Mouse (Mus musculus) liver, embryonic 11.5 days (tissue): ENCODE data around the gene Atp7a. TPM values are rescaled to one million over a fixed set of nuclear protein-coding genes. Genes with fewer than 3 reads are reported as not detected.

ENCODE experiments used
- ATAC-seq: fragments of 200-750 bp; cut with Nextera tagmentation; replicated peaks from 2 replicates; pipeline ENCODE4 v1.8.0; 2017; ENCODE audit warnings: moderate number of reproducible peaks, mild to moderate bottlenecking, moderate TSS enrichment, moderate library complexity; ENCODE audit not compliant: low FRiP score
- DNase-seq: peaks from one replicate; pipeline ENCODE4 v3.0.0-alpha.2; 2017; ENCODE audit warnings: low spot score
- H3K27ac ChIP-seq: fragments of 300-500 bp; sonication (generic); 2 replicates; pipeline ENCODE4 v1.5.1; 2014; ENCODE audit warnings: mild to moderate bottlenecking, low read depth, low read length, control low read depth
- H3K27me3 ChIP-seq: fragments of 300-500 bp; sonication (generic); replicated peaks from 2 replicates; pipeline ENCODE4 v1.6.1; 2014; ENCODE audit warnings: low read length, mixed read lengths; ENCODE audit not compliant: control insufficient read depth, insufficient read depth
- H3K36me3 ChIP-seq: fragments of 300-500 bp; sonication (generic); 2 replicates; pipeline ENCODE4 v1.6.1; 2014; ENCODE audit warnings: mild to moderate bottlenecking, low read length, moderate library complexity, mixed read lengths; ENCODE audit not compliant: control insufficient read depth, insufficient read depth
- H3K4me1 ChIP-seq: fragments of 300-500 bp; sonication (generic); replicated peaks from 2 replicates; pipeline ENCODE4 v1.6.1; 2014; ENCODE audit warnings: low read length, mixed read lengths; ENCODE audit not compliant: control insufficient read depth, insufficient read depth
- H3K4me2 ChIP-seq: fragments of 300-500 bp; sonication (generic); 2 replicates; pipeline ENCODE4 v1.6.1; 2014; ENCODE audit warnings: mild to moderate bottlenecking, control low read depth, moderate library complexity
- H3K4me3 ChIP-seq: fragments of 300-500 bp; sonication (generic); 2 replicates; pipeline ENCODE4 v1.5.1; 2014; ENCODE audit warnings: low read depth, low read length, control low read depth
- H3K9ac ChIP-seq: fragments of 300-500 bp; sonication (generic); 2 replicates; pipeline ENCODE4 v1.6.1; 2014; ENCODE audit warnings: low read depth, low read length, control low read depth
- H3K9me3 ChIP-seq: fragments of 300-500 bp; sonication (generic); 2 replicates; pipeline ENCODE4 v1.6.1; 2016; ENCODE audit warnings: low read length, inconsistent platforms, mixed read lengths; ENCODE audit not compliant: control insufficient read depth
- WGBS: fragments of 180-500 bp; shearing (Covaris S2); extraction: QIAGEN DNeasy Blood & Tissue Kit; methylation state at CpG from one replicate; pipeline ENCODE4 v1.1.7; 2014; 5-methylcytosine and 5-hydroxymethylcytosine counted together
- polyA plus RNA-seq: library from polyadenylated mRNA; unstranded; fragments of >200 nt; fragmentation: Nextera tagmentation; extraction: Ambion mirVana; gene quantifications from 2 replicates; pipeline ENCODE4 v1.2.1, GENCODE M21; 2014

Gene Atp7a
- polyA plus RNA-seq, 1 experiment from 2014 or later: 16.2 TPM

GRCm38 (mm10) chrX:106092939-106093338 lies 65.9 kb downstream of the Atp7a start:
- Histone ChIP-seq H3K9ac (no peak overlapping the region), H3K36me3 (no peaks in the 10 kb centered on the region), H3K4me2 (no peak overlapping the region), H3K4me1 (no peaks in the 10 kb centered on the region), H3K27ac (no peak overlapping the region), H3K9me3 (no peaks in the 10 kb centered on the region), H3K4me3 (no peak overlapping the region), H3K27me3 (no peaks in the 10 kb centered on the region)
- no peak for DNase-seq
- no peak for ATAC-seq
- whole genome bisulfite sequencing: 61% methylated on average over 5 of the region's 5 CpGs

- Histone ChIP-seq H3K4me3 (no peak overlapping the region), H3K4me2 (no peak overlapping the region), H3K36me3 (no peaks in the 10 kb centered on the region; the same call in 1 of the 2 replicates), H3K9ac (no peak overlapping the region), H3K4me1 (no peaks in the 10 kb centered on the region), H3K27me3 (0 out of 2 replicates have a peak, but pooled peaks cover 2% of the 10 kb centered on the region), H3K9me3 (no peaks in the 10 kb centered on the region), H3K27ac (no peak overlapping the region)
- WGBS: 57% methylated on average over 2 of the region's 2 CpGs
- no peak for ATAC-seq
- DNase-seq: no peak
Observed at GRCm38 (mm10) chrX:106105464-106105863, 78.4 kb downstream of the Atp7a start.

GRCm38 (mm10) chrX:106113881-106114280 lies 86.8 kb downstream of the Atp7a start:
- Histone ChIP-seq H3K9ac (no peak overlapping the region), H3K4me3 (no peak overlapping the region), H3K27ac (no peak overlapping the region), H3K36me3 (no peaks in the 10 kb centered on the region), H3K4me1 (no peaks in the 10 kb centered on the region), H3K9me3 (no peaks in the 10 kb centered on the region), H3K27me3 (no peaks in the 10 kb centered on the region), H3K4me2 (no peak overlapping the region)
- ATAC-seq: no peak
- DNase-seq: no peak
- 65% methylated on average over 4 of the region's 4 CpGs for WGBS

- no peak overlapping the region for H3K4me3 ChIP-seq
- ATAC-seq: no peak
- no peak for DNase-seq
- H3K27ac ChIP-seq: no peak overlapping the region
- H3K36me3 ChIP-seq: no peaks in the 10 kb centered on the region
- H3K9ac ChIP-seq: no peak overlapping the region
- no peaks in the 10 kb centered on the region for H3K27me3 ChIP-seq
- no peaks in the 10 kb centered on the region for H3K4me1 ChIP-seq
- WGBS: 85% methylated on average over 1 of the region's 1 CpGs
- H3K9me3 ChIP-seq: no peaks in the 10 kb centered on the region
- no peak overlapping the region for H3K4me2 ChIP-seq
Observed at GRCm38 (mm10) chrX:106114674-106115073, 87.6 kb downstream of the Atp7a start.

GRCm38 (mm10) chrX:106122823-106123222 lies 95.7 kb downstream of the Atp7a start:
- 0 out of 2 replicates have a peak, but pooled peaks cover 3% of the 10 kb centered on the region for H3K36me3 ChIP-seq
- H3K9ac ChIP-seq: no peak overlapping the region
- no peak for DNase-seq
- 80% methylated on average over 2 of the region's 2 CpGs for WGBS
- no peak for ATAC-seq
- no peak overlapping the region for H3K27ac ChIP-seq
- no peaks in the 10 kb centered on the region for H3K4me1 ChIP-seq
- H3K4me3 ChIP-seq: no peak overlapping the region
- H3K9me3 ChIP-seq: no peaks in the 10 kb centered on the region
- H3K27me3 ChIP-seq: no peaks in the 10 kb centered on the region
- H3K4me2 ChIP-seq: no peak overlapping the region

GRCm38 (mm10) chrX:106128283-106128682 lies 101.2 kb downstream of the Atp7a start:
- ATAC-seq: no peak

GRCm38 (mm10) chrX:106129877-106130276 lies 102.8 kb downstream of the Atp7a start:
- H3K36me3 ChIP-seq: no peaks in the 10 kb centered on the region
- H3K9me3 ChIP-seq: no peaks in the 10 kb centered on the region
- H3K4me1 ChIP-seq: no peaks in the 10 kb centered on the region
- H3K9ac ChIP-seq: no peak overlapping the region
- no peaks in the 10 kb centered on the region for H3K27me3 ChIP-seq
- H3K27ac ChIP-seq: no peak overlapping the region
- no peak overlapping the region for H3K4me3 ChIP-seq
- no peak overlapping the region for H3K4me2 ChIP-seq
- WGBS: 76% methylated on average over 4 of the region's 4 CpGs
- no peak for DNase-seq
- ATAC-seq: no peak

More at GRCm38 (mm10) chrX:106128283-106128682, 101.2 kb downstream of the Atp7a start:
- no peak overlapping the region for H3K4me2 ChIP-seq
- H3K27me3 ChIP-seq: no peaks in the 10 kb centered on the region
- H3K27ac ChIP-seq: no peak overlapping the region
- no peak for DNase-seq
- no peaks in the 10 kb centered on the region for H3K4me1 ChIP-seq
- H3K36me3 ChIP-seq: no peaks in the 10 kb centered on the region
- no peak overlapping the region for H3K4me3 ChIP-seq
- WGBS: 71% methylated on average over 6 of the region's 6 CpGs
- no peaks in the 10 kb centered on the region for H3K9me3 ChIP-seq
- no peak overlapping the region for H3K9ac ChIP-seq

GRCm38 (mm10) chrX:106134916-106135315 lies 107.8 kb downstream of the Atp7a start:
- no peak overlapping the region for H3K9ac ChIP-seq
- no peak overlapping the region for H3K27ac ChIP-seq
- 53% methylated on average over 3 of the region's 3 CpGs for WGBS
- no peaks in the 10 kb centered on the region for H3K4me1 ChIP-seq
- H3K4me2 ChIP-seq: no peak overlapping the region
- ATAC-seq (no peak), DNase-seq (no peak)
- H3K4me3 ChIP-seq: no peak overlapping the region
- no peaks in the 10 kb centered on the region for H3K9me3 ChIP-seq
- H3K36me3 ChIP-seq: no peaks in the 10 kb centered on the region
- H3K27me3 ChIP-seq: no peaks in the 10 kb centered on the region

GRCm38 (mm10) chrX:106135484-106135883 lies 108.4 kb downstream of the Atp7a start:
- ATAC-seq (no peak), DNase-seq (no peak)
- Histone ChIP-seq H3K4me1 (no peaks in the 10 kb centered on the region), H3K4me3 (no peak overlapping the region), H3K27ac (no peak overlapping the region), H3K4me2 (no peak overlapping the region; the same call in 1 of the 2 replicates), H3K9me3 (no peaks in the 10 kb centered on the region), H3K36me3 (no peaks in the 10 kb centered on the region), H3K27me3 (no peaks in the 10 kb centered on the region), H3K9ac (no peak overlapping the region)
- 78% methylated on average over 4 of the region's 4 CpGs for WGBS
